Mouse (Mus musculus) C2C12 (cell line): Measurements from ENCODE around the gene Snx9. TPM values are rescaled to one million over a fixed set of nuclear protein-coding genes. Genes with fewer than 3 reads are reported as not detected.

Experiments
- H3K27me3 ChIP-seq: one replicate; pipeline ENCODE4 v1.6.1; 2011; ENCODE audit not compliant: control insufficient read depth, insufficient read depth, insufficient read length
- H3K36me3 ChIP-seq: one replicate; pipeline ENCODE4 v1.6.1; 2011; ENCODE audit not compliant: control insufficient read depth, insufficient read depth
- H3K4me3 ChIP-seq: one replicate; pipeline ENCODE4 v1.5.1; 2011; ENCODE audit warnings: mild to moderate bottlenecking, control low read depth; ENCODE audit not compliant: poor library complexity, insufficient read depth, severe bottlenecking
- H3K79me2 ChIP-seq: one replicate; pipeline ENCODE4 v1.6.1; 2011; ENCODE audit not compliant: control insufficient read depth, insufficient read depth
- H3K79me3 ChIP-seq: one replicate; pipeline ENCODE4 v1.6.1; 2011; ENCODE audit warnings: low read depth, control low read depth
- H3ac ChIP-seq: one replicate; pipeline ENCODE3; 2011; ENCODE audit warnings: low read depth; ENCODE audit not compliant: control insufficient read depth, insufficient read length
- CEBPB ChIP-seq: IDR thresholded peaks from one replicate; pipeline ENCODE4 v1.6.1; 2011; ENCODE audit warnings: low read depth, mild to moderate bottlenecking, control low read depth, moderate library complexity
- CTCF ChIP-seq: IDR thresholded peaks from one replicate; pipeline ENCODE4 v1.5.1; 2011; ENCODE audit not compliant: control insufficient read depth, insufficient read depth, insufficient read length
- FOSL1 ChIP-seq: IDR thresholded peaks from one replicate; pipeline ENCODE4 v1.8.0; 2011; ENCODE audit warnings: mild to moderate bottlenecking, low read length; ENCODE audit not compliant: poor library complexity, insufficient read depth, severe bottlenecking
- MAX ChIP-seq: IDR thresholded peaks from one replicate; pipeline ENCODE4 v1.6.1; 2011; ENCODE audit warnings: mild to moderate bottlenecking, control low read depth
- MYOD1 ChIP-seq: IDR thresholded peaks from one replicate; pipeline ENCODE4 v1.6.1; 2011; ENCODE audit warnings: low read depth; ENCODE audit not compliant: control insufficient read depth, insufficient read length
- MYOG ChIP-seq: IDR thresholded peaks from one replicate; pipeline ENCODE4 v1.6.1; 2011; ENCODE audit not compliant: control insufficient read depth, insufficient read length; ENCODE audit errors: extremely low read depth
- USF1 ChIP-seq: IDR thresholded peaks from one replicate; pipeline ENCODE4 v1.6.1; 2011; ENCODE audit warnings: low read depth, mild to moderate bottlenecking, control low read depth, moderate library complexity
- polyA plus RNA-seq: library from polyadenylated mRNA; unstranded; fragments of >200 nt; fragmentation: generic; extraction: Trizol; gene quantifications from one replicate; pipeline ENCODE4 v1.2.1, GENCODE M21; 2012; ENCODE audit warnings: missing spikeins

The Snx9 gene
- polyA plus RNA-seq, 1 experiment: 57.5 TPM

- Histone ChIP-seq H3K27me3 (no peaks in the 10 kb centered on the region), H3K36me3 (no peaks in the 10 kb centered on the region), H3ac (no peak overlapping the region), H3K4me3 (no peak overlapping the region), H3K79me2 (no peaks in the 10 kb centered on the region), H3K79me3 (no peaks in the 10 kb centered on the region)
- TF ChIP-seq FOSL1 (no peak), USF1 (no peak), MYOG (no peak), MYOD1 (no peak), CEBPB (no peak), MAX (no peak), CTCF (no peak)
Measured at GRCm38 (mm10) chr17:5828944-5829343, 12.2 kb upstream of the Snx9 start.

GRCm38 (mm10) chr17:5829930-5830329, 11.2 kb upstream of the Snx9 start:
- no peaks in the 10 kb centered on the region for H3K79me2 ChIP-seq
- no peak overlapping the region for H3K4me3 ChIP-seq
- no peaks in the 10 kb centered on the region for H3K36me3 ChIP-seq
- TF ChIP-seq MAX (no peak), USF1 (no peak), MYOG (no peak), CEBPB (no peak), CTCF (no peak), FOSL1 (no peak), MYOD1 (no peak)
- no peak overlapping the region for H3ac ChIP-seq
- H3K79me3 ChIP-seq: no peaks in the 10 kb centered on the region
- H3K27me3 ChIP-seq: no peaks in the 10 kb centered on the region

GRCm38 (mm10) chr17:5830382-5830781, 10.7 kb upstream of the Snx9 start:
- no peak for TF ChIP-seq MAX
- TF ChIP-seq CTCF: no peak
- TF ChIP-seq FOSL1: no peak
- TF ChIP-seq CEBPB: no peak
- no peak for TF ChIP-seq MYOG
- no peak for TF ChIP-seq MYOD1
- TF ChIP-seq USF1: no peak
- Histone ChIP-seq H3K36me3 (no peaks in the 10 kb centered on the region), H3K79me3 (no peaks in the 10 kb centered on the region), H3K79me2 (no peaks in the 10 kb centered on the region), H3K4me3 (no peak overlapping the region), H3ac (no peak overlapping the region), H3K27me3 (no peaks in the 10 kb centered on the region)

GRCm38 (mm10) chr17:5830832-5831231, 10.3 kb upstream of the Snx9 start:
- Histone ChIP-seq H3K36me3 (no peaks in the 10 kb centered on the region), H3K4me3 (no peak overlapping the region), H3K79me3 (no peaks in the 10 kb centered on the region), H3K27me3 (no peaks in the 10 kb centered on the region), H3K79me2 (no peaks in the 10 kb centered on the region), H3ac (no peak overlapping the region)
- TF ChIP-seq MYOG (no peak), MAX (no peak), CTCF (no peak), USF1 (no peak), CEBPB (no peak), FOSL1 (no peak), MYOD1 (no peak)

GRCm38 (mm10) chr17:5831257-5831806, 9.8 kb upstream of the Snx9 start:
- no peaks in the 10 kb centered on the region for H3K79me2 ChIP-seq
- no peak overlapping the region for H3ac ChIP-seq
- no peak overlapping the region for H3K4me3 ChIP-seq
- no peaks in the 10 kb centered on the region for H3K36me3 ChIP-seq
- no peak for TF ChIP-seq CEBPB
- no peak for TF ChIP-seq CTCF
- no peak for TF ChIP-seq MYOD1
- no peak for TF ChIP-seq USF1
- TF ChIP-seq MAX: no peak
- TF ChIP-seq MYOG: no peak
- TF ChIP-seq FOSL1: no peak
- no peaks in the 10 kb centered on the region for H3K79me3 ChIP-seq
- no peaks in the 10 kb centered on the region for H3K27me3 ChIP-seq

GRCm38 (mm10) chr17:5834166-5834565, 7.0 kb upstream of the Snx9 start:
- peaks cover 2% of the 10 kb centered on the region for H3K79me2 ChIP-seq
- H3K27me3 ChIP-seq: no peaks in the 10 kb centered on the region
- TF ChIP-seq USF1 (no peak), CEBPB (no peak), MAX (no peak), FOSL1 (no peak), MYOD1 (no peak), MYOG (no peak), CTCF (no peak)
- H3ac ChIP-seq: no peak overlapping the region
- no peaks in the 10 kb centered on the region for H3K79me3 ChIP-seq
- H3K4me3 ChIP-seq: no peak overlapping the region
- no peaks in the 10 kb centered on the region for H3K36me3 ChIP-seq
